Mouse (Mus musculus) ovary, postnatal 14 days (tissue): ENCODE data around the gene Neurod1.

Experiments
- DNase-seq: peaks from one replicate; pipeline ENCODE4 v3.0.0; 2022; ENCODE audit warnings: low spot score

The Neurod1 gene

DNA sequence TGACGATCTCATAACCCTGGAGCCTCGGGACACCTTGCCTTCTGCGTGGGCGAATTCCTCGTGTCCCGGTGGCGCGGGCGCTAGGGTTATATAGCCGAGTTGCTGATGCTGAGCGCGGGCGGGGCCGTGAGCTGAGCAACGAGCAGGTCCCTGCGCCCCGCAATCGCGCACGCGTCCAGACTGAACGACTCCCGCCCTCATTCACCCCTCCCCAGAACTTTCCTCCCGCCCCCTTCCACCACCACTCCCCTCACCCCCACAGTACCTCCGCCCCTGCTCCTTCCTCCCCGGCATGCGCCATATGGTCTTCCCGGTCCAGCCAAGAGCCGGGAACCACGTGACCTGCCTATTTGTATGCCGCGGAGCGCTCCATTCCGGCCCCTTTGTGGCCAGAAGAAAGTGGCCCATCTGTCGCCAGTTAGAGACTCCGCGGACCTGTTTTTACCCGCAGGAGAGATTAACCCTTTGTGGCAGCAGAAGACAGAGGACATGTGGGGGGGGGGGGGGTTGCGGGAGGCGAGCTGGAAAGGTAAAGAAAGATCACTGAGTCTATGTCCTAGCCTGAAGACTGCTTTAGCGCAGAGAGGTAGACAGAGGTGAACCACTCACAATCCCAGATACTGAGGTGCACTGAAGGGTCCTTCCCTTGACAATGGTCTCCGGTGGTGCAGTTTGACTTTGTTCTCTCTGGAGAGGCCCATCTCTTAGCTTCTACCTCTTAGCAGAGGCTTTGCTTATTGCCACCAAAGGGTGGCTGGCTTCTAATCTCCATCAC is at the start of gene Neurod1, which contains the start of gene Cerkl:
Gene Neurod1 (minus strand): TSS at position 177 of the 775 bp plus-strand sequence.
Gene Cerkl (minus strand): TSS at position 211 of the 775 bp plus-strand sequence.
- DNase-seq: no peak

DNA sequence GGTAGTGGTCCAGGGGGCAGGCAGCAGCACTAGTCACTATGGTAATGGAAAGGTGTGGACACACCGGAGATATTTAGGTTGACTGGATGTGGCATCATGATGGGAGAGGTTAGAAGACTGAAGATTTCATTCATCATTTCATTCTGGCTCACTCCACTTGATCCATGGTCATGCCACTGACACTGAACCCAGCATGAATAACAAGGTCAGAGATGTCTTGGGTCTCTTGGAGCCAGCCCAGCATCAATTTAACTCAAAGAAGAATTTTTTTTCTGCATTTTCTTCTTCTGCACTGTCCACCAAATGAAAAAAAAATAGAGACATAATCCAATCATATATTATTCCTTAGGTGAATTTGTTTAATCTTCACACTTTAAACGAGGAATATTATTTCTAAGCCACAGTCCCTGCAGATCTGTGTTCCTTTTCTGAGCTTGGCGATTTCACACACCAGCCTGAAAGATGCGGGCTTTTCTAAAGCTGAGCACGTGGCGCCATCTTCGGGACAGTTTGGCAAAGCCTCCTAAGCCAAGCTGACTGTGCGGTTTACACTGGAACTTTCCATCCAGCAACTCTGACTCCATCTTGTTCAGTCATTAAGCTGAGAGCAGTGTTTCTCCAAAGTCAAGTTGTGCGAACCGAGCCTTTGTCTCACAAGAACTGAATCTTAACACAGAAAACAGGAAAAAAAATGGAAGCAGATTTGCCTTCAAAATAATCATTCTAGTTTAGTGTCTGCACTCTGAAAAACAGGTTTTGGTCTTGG is 42.6 kb upstream of the Neurod1 start:
- DNase-seq: peak; percentile 51

DNA sequence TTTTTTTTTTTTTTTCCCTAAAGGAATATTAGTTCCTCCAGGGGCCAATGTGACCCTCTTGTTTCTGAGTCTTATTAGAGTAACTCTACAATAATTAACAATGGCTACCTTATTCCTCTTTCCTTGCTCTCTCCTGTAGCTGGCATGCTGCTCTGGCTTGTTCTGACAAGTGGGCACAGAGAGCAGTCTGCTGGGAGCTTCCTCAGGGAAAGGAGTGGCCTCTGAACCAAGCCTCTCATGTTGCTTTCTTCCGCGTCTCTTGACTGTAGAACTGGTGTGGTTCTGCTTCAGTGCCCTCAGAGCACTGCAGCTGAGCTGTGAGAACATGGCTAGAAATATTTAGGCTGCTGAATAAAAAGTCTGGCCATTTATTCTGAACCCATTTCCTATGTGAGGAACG is 28.6 kb upstream of the Neurod1 start:
- DNase-seq: no peak

DNA sequence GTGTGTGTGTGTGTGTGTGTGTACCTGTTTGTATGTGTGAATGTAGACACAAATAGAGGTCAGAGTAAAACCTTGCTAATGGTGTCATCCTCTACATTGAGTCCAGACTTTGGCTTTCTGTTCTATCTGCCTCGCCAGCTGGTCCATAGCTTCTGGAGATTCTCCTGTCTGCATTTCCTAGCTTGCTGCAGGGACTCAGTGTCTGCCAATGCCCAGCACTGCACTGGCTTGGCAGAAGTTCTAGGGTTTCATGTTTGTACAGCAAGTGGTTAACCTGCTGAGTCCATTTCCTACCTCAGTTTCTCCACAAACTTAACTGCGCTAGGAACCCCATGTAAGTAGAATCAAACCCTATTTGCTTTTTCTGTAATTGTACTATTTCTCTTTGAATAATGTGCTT is 26.0 kb upstream of the Neurod1 start:
- DNase-seq: no peak

DNA sequence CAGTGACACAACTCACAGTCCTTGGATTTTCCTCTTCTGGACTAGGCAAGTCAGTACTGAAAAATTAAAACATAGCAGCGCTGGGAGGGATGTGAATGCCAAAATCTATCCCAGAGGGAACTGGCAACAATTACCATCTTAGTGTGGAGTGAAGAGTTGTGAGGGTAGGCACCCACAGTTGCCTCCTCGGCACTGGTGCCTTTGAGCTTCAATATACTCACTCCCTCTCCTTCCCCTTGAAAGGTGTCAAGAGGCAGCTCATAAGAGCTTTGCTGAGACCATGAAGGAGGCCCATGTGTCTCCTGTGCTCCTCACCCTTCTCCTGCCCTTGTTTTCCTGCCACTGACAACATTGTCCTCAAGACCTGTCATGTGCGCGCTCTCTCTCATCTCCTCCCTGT is 5.9 kb upstream of the Neurod1 start:
- DNase-seq: no peak

DNA sequence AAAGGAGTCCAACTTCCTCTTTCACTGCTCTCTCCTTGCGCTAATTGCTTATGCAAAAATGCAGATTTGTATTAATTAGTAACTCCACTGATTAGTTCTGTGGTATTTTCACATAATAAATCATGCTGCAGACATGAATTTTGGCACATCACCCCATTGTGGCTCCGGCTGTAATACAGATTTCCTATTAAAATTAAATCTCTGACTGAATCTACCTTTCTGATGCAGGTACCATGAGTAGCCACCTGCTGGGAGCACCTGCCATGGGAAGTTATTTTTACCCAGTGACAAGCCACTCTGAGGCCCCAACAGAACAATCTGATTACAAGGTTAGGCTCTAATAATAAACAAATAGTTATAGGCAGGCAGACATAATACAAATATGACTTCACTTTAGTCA is 5.3 kb upstream of the Neurod1 start:
- no peak for DNase-seq

DNA sequence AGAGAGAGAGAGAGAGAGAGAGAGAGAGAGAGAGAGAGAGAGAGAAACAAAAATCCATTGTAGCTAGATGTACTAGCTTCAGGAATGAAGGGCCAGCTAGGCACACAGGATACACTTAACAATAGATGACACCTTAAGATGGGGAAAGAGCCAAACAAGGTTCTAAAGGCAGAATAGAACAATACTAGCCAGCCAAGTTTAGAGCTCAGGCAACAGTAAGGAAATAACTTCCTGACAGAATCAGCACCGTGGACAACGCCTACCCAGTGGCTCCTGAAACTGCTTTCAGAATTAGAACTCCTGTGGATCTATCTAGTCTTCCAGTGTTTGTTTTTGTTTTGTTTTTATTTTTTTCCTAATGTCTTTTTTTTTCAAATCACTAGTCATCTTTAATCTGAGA is 4.0 kb upstream of the Neurod1 start:
- no peak for DNase-seq

DNA sequence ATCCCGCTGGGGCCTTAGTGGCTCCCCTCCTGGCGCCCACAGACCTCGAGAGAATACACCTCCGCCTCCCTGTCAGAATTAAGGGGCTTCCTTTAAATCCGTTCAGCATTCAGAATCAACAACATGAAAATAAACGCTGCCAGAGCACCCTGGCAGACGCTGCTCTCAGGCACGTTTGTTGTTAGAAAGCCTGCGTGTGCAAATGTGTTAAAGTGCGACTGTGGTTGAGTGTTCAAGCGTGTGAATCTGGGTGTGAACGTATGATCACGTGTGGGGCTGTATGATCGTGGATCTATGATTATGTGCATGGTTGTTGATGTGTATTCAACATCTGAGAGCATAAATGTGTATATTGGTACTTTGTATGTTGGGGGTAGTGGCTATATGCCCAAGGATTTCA is 3.6 kb upstream of the Neurod1 start:
- DNase-seq: no peak

DNA sequence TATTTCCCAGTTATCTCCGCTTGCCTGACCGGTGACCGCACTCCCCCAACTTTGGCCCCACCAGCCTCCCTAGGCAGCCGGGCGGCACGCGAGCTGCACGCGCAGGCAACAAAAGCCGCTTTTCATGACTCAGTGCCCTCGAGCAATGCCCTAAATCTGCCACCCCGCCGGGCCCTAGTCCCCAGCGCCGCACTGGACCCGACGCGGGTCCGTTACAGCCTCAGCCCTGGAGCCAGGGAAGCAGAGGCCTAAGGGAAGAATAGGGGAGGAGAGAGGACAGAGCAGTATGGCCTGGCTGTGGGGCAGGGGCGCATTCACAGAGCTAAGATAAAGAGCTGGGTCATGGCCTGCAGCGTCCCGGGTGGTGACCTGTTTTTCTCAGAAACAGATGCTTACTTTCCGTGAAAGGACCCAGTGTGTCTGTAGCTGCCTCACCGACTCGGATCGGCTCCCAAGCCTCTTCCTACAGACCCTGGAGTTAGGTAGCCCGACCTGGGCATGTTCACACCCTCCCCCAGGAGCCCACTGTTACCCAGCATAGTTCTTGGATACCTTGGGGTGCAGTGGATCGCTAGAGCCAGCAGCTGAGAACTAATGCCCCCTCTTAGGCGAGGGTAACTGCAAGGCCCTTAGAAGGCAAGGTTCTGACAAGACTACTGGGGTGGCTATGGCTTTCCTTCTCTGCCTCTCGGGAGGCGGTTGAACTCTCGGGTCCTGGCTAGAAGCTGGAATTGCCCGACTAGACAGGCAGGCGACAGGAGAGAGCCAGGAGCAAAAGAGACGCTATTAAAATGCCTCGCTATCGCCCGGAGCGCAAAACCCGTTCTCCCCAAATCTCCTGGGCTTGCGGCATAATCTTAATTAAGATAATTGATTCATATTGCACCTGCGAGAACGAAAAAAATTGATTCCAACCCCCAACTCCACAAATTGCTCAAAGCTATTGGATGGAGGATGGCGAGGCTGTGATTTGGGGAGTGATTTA is 2.8 kb upstream of the Neurod1 start:
- DNase-seq: no peak

DNA sequence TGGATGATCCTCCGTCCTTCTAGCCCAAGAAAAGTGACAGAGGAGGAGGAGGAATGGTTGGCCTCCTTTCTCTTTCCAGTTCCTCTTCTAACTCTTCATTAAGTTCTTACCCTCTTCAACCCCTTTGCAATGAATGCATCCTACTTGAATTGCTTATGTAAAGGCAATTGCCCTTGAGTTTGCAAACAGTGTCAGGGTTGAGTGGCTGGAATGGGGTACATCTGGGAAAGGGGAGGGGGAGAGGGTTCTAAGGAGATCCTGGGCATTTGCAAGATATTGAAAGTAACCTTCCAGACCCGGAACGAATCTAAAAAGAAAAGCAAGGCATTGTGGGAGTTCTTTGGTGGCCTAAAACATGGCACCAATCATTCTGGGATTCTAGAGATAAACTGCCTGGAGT is 1.4 kb upstream of the Neurod1 start:
- DNase-seq: no peak

DNA sequence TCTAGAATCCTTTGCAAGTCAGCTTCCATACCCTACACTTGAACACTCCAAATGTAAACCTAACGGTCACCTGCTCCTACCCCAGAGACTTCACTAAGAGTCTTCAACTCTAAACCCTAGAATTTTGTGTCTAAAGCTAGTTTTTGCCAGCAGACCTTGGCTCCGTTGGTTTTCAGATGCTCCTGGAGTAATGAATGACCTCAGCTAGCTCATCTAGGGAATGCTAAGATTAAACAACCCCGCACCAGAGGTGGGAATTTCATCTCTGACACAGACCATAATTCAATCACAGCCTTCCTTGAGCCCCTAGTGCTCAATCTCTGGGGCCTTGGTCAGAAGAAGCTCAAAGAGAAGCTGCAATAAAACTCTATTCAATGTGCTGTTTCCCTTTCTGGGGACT is 883 bp upstream of the Neurod1 start:
- no peak for DNase-seq

DNA sequence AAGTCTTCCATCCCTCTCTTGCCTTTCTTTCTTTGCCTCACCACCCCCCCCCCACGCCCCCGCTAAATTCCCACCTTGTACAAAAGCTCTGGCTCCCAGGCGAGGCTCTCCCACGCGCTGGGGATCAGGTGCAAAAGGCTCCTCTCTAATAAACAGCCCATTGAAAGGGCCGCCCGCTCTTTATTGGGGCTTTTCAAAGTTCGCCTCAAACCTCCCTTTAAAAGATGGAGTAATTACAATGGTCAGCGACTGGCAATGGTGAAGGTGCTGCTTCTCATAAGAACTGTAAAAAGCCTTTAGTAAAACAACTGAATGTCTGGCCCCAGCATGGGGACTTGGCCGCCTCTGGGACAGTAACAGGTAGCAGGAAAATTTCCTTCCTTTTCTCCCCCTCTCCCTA is 905 bp downstream of the Neurod1 start:
- DNase-seq: no peak

DNA sequence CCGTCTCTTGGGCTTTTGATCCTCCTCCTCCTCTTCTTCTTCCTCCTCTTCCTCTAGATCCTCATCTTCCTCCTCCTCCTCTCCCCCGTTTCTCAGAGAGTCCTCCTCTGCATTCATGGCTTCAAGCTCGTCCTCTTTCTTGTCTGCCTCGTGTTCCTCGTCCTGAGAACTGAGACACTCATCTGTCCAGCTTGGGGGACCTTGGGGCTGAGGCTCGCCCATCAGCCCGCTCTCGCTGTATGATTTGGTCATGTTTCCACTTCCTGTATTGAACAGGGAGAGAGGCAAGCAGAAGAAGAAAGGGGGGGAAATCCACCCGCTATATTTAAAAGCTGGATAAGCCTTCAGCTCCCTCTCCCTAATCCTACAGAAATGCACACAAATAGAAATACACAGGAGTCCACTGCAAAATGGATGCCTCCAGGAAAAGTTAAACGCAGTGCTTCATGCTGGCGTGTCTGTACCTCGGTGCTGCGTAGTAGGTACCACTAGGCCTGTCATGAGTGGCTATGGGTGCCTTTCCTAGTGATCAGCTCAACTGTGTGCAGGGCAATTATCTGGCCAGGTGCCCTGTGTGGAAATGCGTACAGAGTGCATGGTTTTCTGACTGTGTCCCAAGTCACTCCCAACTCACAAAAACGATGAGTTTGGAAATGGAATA is 1.6 kb downstream of the Neurod1 start:
- DNase-seq: no peak

DNA sequence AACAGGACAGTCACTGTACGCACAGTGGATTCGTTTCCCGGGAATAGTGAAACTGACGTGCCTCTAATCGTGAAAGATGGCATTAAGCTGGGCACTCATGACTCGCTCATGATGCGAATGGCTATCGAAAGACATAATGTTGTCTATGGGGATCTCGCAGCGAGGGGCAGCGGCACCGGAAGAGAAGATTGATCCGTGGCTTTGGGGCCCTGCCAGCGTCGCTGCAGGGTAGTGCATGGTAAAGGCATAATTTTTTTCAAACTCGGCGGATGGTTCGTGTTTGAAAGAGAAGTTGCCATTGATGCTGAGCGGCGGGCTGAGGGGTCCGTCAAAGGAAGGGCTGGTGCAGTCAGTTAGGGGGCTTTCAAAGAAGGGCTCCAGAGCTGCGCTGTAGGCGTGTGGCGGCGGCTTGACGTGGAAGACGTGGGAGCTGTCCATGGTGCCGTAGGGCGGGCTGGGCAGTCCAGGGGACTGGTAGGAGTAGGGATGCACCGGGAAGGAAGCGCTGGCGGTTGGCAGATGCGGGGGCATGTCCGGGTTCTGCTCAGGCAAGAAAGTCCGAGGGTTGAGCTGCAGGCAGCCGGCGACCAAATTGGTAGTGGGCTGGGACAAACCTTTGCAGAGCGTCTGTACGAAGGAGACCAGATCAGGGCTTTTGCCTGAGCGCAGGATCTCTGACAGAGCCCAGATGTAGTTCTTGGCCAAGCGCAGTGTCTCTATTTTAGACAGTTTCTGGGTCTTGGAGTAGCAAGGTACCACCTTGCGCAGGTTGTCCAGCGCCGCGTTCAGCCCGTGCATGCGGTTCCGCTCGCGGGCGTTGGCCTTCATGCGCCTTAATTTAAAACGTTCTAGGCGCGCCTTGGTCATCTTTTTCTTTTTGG is 2.4 kb downstream of the Neurod1 start:
- DNase-seq: peak; percentile 79

DNA sequence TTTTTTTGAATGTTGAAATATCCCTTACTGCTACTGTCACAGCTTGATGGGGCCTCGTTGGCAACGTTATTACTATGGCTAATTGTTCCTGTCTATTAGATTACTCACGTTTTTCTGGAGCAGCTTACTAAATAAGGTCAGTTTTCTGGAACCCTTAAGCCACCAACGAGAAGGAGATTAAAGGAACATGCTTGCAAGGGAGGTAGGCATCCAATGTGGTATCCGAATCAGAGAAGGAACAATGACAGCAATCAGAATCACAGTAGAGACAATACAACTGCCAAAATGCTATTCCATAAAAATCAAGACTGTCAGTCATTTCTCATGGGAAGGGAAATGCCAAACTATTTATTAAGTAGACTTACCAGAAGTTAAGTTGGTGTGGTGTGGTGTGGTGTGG is 5.1 kb downstream of the Neurod1 start:
- no peak for DNase-seq

DNA sequence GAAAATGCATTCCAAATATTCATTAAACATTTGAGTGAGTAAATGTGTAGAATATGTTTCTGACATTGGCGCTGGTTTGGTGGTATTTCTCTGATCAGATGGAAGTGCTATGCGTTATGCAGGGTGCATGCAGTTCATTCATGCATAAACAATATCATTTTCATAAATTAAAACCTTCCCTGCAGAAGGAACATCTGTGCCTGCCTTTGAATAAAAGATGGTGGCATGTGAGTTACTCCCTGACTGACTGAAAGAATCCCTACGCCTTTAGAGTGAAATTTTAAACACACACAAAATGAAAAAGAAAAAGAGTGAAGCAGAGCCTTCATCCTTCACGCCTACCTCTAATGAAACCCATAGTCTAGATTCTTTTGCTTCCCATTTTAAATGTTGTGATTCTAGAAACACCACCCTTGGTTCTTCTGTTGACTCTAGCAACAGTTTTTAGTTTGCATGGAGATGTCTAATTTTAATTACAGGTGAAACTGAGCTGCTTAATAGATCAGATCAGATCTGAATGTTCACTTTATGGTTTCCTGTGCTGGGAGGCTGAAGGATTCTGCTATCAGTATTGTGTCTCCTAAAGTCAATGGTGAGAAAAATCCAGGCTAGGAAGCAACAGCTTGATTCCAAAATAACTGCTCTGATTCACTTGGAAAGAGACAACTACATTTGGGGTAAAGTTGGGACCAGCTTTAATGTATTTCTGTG is 5.7 kb downstream of the Neurod1 start:
- DNase-seq: no peak

DNA sequence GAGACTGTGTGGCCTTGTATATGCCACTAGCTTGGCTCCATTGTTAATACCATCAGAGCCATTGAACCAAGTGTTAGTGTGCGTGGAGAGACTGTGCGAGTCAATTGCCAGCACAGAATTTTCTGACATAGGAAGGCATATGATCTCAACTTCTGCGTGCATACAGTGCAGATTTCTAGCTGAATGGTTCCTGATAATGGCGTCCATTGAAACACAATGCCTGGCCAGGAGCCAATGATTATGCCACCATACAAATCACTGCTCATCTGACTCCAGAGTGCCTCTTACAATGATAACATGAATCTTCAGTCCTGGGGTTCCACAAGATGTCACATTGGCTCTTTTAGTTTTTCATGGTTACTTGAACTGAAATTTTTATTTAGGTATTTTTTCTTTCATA is 7.2 kb downstream of the Neurod1 start:
- no peak for DNase-seq

DNA sequence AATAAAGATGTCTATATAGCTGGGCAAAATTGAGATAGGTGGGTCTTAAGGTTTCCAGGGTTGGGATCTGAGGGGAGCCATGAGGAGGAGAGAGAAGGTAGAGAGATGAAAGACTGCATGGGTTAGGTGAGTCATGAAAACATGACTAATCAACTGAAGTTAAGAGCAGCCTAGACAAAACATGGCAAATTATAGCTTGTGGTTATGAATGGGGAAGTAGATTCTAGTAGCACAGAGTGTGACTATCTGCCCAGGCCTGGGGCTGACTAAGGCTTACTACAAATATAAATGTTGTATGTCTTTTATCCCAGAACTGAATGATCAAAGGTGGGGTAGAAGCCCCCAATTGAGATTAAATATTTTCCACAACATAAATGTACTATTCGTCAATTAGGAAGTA is 9.4 kb downstream of the Neurod1 start:
- DNase-seq: no peak

DNA sequence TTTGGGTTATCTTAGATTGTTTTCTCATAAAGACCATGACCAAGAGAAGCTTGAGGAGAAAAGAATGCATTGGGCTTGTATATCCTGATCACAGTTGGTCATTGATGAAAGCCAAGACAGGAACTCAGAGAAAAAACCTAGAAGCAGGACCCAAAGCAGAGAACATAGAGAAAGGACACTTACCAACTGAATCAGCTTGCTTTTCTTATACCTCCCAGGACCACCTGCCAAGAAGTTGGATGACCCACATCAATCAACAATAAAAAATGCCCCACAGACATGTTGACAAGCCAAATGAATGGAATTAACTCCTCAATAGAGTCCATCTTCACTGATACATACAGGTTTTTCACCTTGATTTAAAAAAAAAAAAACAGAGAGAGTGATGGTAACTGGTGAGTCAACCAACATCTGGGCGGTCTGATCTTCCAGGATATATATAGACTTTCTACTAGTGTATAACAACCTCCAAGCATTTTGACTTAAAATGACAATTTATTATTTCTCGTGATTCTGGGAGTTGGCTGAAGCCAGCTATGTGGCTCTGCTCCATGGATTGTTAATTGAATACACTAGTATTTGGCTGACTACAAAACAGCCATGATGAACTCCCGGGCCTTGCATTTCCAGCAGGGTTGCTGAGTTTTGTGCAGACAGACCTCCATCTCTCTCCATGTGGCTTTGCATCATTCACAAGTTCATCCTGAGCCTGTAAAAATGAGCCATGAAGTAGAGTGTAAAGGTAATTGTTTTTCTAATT is 12.5 kb downstream of the Neurod1 start:
- DNase-seq: no peak
